Mouse (Mus musculus) myocyte (in vitro differentiated cells): ENCODE results near the gene Evpl. TPM values are rescaled to one million over a fixed set of nuclear protein-coding genes. Genes with fewer than 3 reads are reported as not detected.
A peak's percentile ranks its signal among the peaks of the same experiment; 100 is the strongest.

Source experiments
- H3K27me3 ChIP-seq: one replicate; pipeline ENCODE4 v1.6.1; 2011; ENCODE audit not compliant: control insufficient read depth, insufficient read depth, insufficient read length
- H3K36me3 ChIP-seq: one replicate; pipeline ENCODE4 v1.6.1; 2011; ENCODE audit not compliant: control insufficient read depth, insufficient read depth
- H3K4me2 ChIP-seq: one replicate; pipeline ENCODE4 v1.6.1; 2011; ENCODE audit warnings: low read depth, control low read depth
- H3K4me3 ChIP-seq: one replicate; pipeline ENCODE4 v1.5.1; 2011; ENCODE audit warnings: mild to moderate bottlenecking, control low read depth, moderate library complexity
- H3K79me2 ChIP-seq: one replicate; pipeline ENCODE4 v1.6.1; 2011; ENCODE audit not compliant: control insufficient read depth, insufficient read depth
- H3ac ChIP-seq: one replicate; pipeline ENCODE4 v1.6.1; 2011; ENCODE audit not compliant: control insufficient read depth, insufficient read length
- CEBPB ChIP-seq: IDR thresholded peaks from 2 replicates; pipeline ENCODE4 v1.6.1; 2011; ENCODE audit warnings: mild to moderate bottlenecking, moderate library complexity; ENCODE audit not compliant: poor library complexity, insufficient read depth, severe bottlenecking
- E2F4 ChIP-seq: IDR thresholded peaks from one replicate; pipeline ENCODE4 v1.6.1; 2011; ENCODE audit warnings: mild to moderate bottlenecking, control low read depth, moderate library complexity; ENCODE audit not compliant: insufficient read depth
- MAX ChIP-seq: IDR thresholded peaks from one replicate; pipeline ENCODE4 v1.6.1; 2011; ENCODE audit warnings: low read depth, mild to moderate bottlenecking, control low read depth
- MYOD1 ChIP-seq, 3 experiments: IDR thresholded peaks; one replicate each; pipeline ENCODE4 v1.6.1; 2011; ENCODE audit warnings: control low read depth in 2 of 3, low read depth in 2 of 3, mild to moderate bottlenecking in 2 of 3, moderate library complexity in 1 of 3; ENCODE audit not compliant: insufficient read length in 2 of 3, control insufficient read depth in 1 of 3
- MYOG ChIP-seq, 3 experiments: IDR thresholded peaks; one replicate each; pipeline ENCODE4 v1.6.1; 2011; ENCODE audit warnings: control low read depth in 2 of 3, low read depth in 2 of 3, mild to moderate bottlenecking in 2 of 3; ENCODE audit not compliant: insufficient read length in 2 of 3, control insufficient read depth in 1 of 3, insufficient read depth in 1 of 3
- POLR2A ChIP-seq: IDR thresholded peaks from one replicate; pipeline ENCODE4 v1.6.1; 2011; ENCODE audit warnings: low read depth, mild to moderate bottlenecking, control low read depth, moderate library complexity; ENCODE audit not compliant: insufficient read length
- POLR2AphosphoS2 ChIP-seq: IDR thresholded peaks from one replicate; pipeline ENCODE4 v1.6.1; 2011; ENCODE audit warnings: low read depth, control low read depth; ENCODE audit not compliant: insufficient read length
- REST ChIP-seq: IDR thresholded peaks from one replicate; pipeline ENCODE4 v1.6.1; 2011; ENCODE audit warnings: mild to moderate bottlenecking, control low read depth, moderate library complexity; ENCODE audit not compliant: insufficient read depth, insufficient read length
- SRF ChIP-seq: IDR thresholded peaks from one replicate; pipeline ENCODE4 v1.6.1; 2011; ENCODE audit warnings: low read depth; ENCODE audit not compliant: control insufficient read depth, insufficient read length
- TCF12 ChIP-seq: IDR thresholded peaks from one replicate; pipeline ENCODE4 v1.6.1; 2011; ENCODE audit warnings: mild to moderate bottlenecking, control low read depth; ENCODE audit not compliant: poor library complexity, insufficient read depth, severe bottlenecking
- TCF3 ChIP-seq: IDR thresholded peaks from one replicate; pipeline ENCODE4 v1.6.1; 2011; ENCODE audit warnings: low read depth, control low read depth; ENCODE audit not compliant: insufficient read length
- USF1 ChIP-seq: IDR thresholded peaks from one replicate; pipeline ENCODE4 v1.6.1; 2011; ENCODE audit warnings: low read depth, mild to moderate bottlenecking, control low read depth, moderate library complexity
- polyA plus RNA-seq: library from polyadenylated mRNA; unstranded; fragments of >200 nt; fragmentation: generic; extraction: Trizol; gene quantifications from one replicate; pipeline ENCODE4 v1.2.1, GENCODE M21; 2012; ENCODE audit warnings: missing spikeins

The Evpl gene
- polyA plus RNA-seq, 1 experiment, result 0.14 TPM

DNA sequence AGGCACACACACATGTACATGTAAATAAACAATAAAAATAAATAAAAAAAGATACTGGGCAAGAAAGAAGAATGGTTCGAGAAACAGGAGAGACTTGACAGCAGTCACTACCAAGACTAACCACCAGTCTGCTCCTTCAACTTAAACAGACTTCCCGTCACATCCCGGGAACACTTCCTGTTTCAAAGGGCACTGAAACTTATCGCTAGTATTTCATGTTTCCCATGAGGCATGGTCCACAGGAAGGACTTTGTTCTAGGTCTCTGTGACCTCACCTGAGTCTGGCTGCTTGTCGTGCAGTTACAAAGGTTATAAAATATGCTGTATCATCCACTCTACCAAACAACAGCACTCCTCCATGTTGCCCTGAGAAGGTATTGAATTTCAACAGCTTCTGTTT, 42.6 kb downstream of the Evpl start:
- Histone ChIP-seq H3K4me3 (no peak overlapping the region), H3K36me3 (peaks cover 4% of the 10 kb centered on the region), H3ac (no peak overlapping the region), H3K4me2 (no peak overlapping the region), H3K27me3 (no peaks in the 10 kb centered on the region), H3K79me2 (peaks cover 30% of the 10 kb centered on the region)
- no peak for TF ChIP-seq POLR2AphosphoS2
- no peak for TF ChIP-seq TCF12
- no peak for TF ChIP-seq USF1
- no peak for TF ChIP-seq CEBPB
- no peak for TF ChIP-seq MYOD1 (IDR thresholded peaks at IDR 0.05; ENCODE audit: control insufficient read depth in 1 of 3, insufficient read length in 2 of 3, low read depth in 2 of 3)
- no peak for TF ChIP-seq SRF
- no peak for TF ChIP-seq TCF3

DNA sequence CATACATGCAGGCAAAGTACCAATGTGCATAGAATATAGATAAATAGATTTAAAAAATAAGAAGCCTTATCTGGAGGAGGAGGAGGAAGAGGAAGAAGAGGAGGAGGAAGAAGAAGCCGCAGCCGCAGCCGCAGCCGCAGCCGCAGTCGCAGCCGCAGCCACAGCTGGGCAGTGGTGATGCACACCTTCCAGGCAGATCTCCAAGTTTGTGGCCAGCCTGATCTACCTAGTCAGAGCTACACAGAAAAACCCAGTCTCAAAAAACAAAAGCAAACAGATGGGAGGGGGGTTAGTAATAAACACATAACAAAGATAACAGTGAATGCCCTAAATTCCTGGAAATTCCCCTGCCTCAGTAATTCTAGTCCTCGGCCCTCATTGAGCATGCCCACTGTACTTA, 43.3 kb downstream of the Evpl start:
- Histone ChIP-seq H3K27me3 (no peaks in the 10 kb centered on the region), H3K4me2 (no peak overlapping the region), H3K79me2 (peaks cover 30% of the 10 kb centered on the region), H3K36me3 (peaks cover 4% of the 10 kb centered on the region), H3K4me3 (no peak overlapping the region), H3ac (no peak overlapping the region)
- no peak for TF ChIP-seq MYOG (IDR thresholded peaks at IDR 0.05; ENCODE audit: control insufficient read depth in 1 of 3, insufficient read depth in 1 of 3, insufficient read length in 2 of 3, low read depth in 2 of 3)

DNA sequence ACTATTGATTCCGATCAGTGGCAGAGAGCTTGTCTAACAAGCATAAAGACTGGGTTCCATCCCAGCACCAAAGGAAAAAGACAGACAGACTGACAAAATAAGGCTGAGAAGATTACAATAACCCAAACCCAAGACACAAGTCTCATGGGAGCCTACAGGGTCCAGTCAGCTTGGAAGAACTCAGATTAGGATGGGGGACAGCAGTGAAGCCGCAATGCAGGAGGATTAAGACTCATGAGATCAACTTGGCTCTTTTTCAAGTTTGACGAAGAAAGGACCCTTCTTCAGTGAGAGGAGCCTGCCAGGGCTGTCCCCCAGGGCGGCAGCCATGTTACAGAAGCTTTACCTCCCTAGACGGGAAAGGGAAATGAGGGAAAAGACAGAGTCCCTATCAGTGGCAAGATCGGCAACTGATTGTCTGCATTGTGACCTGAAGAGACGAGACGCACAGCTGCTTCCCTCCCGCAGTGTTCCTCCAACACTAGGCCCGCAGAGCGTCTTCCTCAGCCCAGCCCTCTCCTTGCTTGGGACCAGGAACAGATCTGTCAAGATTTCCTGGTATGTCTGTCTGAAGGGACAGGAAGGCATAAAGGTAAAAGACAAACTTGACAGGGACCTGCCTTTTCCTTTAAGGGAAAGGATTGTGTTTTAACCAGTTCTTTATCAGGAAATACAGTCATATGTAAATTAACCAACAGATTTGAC, 50.5 kb downstream of the Evpl start:
- no peaks in the 10 kb centered on the region for H3K27me3 ChIP-seq
- TF ChIP-seq SRF (no peak), CEBPB (no peak), POLR2AphosphoS2 (no peak), MYOG (IDR thresholded peaks at IDR 0.05; ENCODE audit: control insufficient read depth in 1 of 3, insufficient read depth in 1 of 3, insufficient read length in 2 of 3, low read depth in 2 of 3) (no peak), TCF3 (no peak), MYOD1 (IDR thresholded peaks at IDR 0.05; ENCODE audit: control insufficient read depth in 1 of 3, insufficient read length in 2 of 3, low read depth in 2 of 3) (no peak), POLR2A (no peak), REST (no peak), TCF12 (no peak), MAX (no peak), E2F4 (no peak), USF1 (no peak)
- H3ac ChIP-seq, result no peak overlapping the region
- no peak overlapping the region for H3K4me3 ChIP-seq
- no peak overlapping the region for H3K4me2 ChIP-seq
- peaks cover 13% of the 10 kb centered on the region for H3K79me2 ChIP-seq
- peaks cover 35% of the 10 kb centered on the region for H3K36me3 ChIP-seq

DNA sequence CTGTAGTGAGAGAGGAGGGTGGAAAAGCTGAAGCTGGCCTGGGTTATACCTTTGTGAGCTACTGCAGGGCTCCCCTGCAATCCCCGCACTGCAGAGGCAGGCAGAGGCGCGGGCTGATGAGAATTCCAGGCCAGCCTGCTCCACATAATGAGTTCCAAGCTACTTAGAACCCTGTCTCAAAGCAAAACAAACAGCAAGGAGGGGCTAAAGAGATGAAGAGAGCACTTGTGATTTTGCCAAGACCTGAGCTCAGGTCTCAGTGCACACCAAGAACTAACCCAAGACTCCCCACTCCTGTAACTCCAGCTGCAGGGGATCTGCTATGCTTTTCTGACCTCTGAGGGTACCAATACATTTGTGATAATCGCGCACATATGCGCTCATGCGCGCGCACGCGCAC, 51.5 kb downstream of the Evpl start:
- Histone ChIP-seq H3K4me3 (no peak overlapping the region), H3ac (no peak overlapping the region), H3K4me2 (peak overlapping the region; percentile 28), H3K27me3 (no peaks in the 10 kb centered on the region), H3K79me2 (peaks cover 13% of the 10 kb centered on the region), H3K36me3 (peaks cover 35% of the 10 kb centered on the region)
- TF ChIP-seq POLR2A, result no peak
- no peak for TF ChIP-seq MYOD1 (IDR thresholded peaks at IDR 0.05; ENCODE audit: control insufficient read depth in 1 of 3, insufficient read length in 2 of 3, low read depth in 2 of 3)

DNA sequence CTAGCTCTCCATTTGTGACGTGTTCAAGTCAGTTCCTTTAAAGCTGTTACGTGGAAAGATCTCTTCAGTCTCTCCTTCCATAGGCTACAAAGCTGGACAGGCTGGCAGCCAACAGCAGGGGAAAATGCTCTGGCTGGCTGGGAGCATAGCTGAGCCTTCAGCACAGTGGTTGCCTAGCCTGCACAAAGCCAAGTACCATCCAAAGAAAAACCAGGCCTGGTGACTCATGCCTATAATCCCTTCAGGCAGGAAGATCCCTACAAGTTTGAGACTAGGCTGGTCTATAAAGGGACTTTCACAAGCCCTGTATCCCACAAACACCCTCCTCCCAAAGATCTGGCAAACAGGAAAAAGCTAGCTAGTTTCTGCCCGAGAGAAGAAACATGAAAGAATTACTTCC, 52.0 kb downstream of the Evpl start:
- Histone ChIP-seq H3ac (no peak overlapping the region), H3K27me3 (no peaks in the 10 kb centered on the region), H3K4me2 (peak overlapping the region; percentile 28), H3K79me2 (peaks cover 13% of the 10 kb centered on the region), H3K4me3 (no peak overlapping the region), H3K36me3 (peaks cover 31% of the 10 kb centered on the region)
- TF ChIP-seq POLR2A (no peak), E2F4 (no peak), SRF (no peak), TCF12 (no peak), POLR2AphosphoS2 (no peak), MYOD1 (IDR thresholded peaks at IDR 0.05; ENCODE audit: control insufficient read depth in 1 of 3, insufficient read length in 2 of 3, low read depth in 2 of 3) (no peak), TCF3 (no peak), MYOG (IDR thresholded peaks at IDR 0.05; ENCODE audit: control insufficient read depth in 1 of 3, insufficient read depth in 1 of 3, insufficient read length in 2 of 3, low read depth in 2 of 3) (no peak), REST (no peak), USF1 (no peak), CEBPB (no peak), MAX (no peak)
